In the genomic region with DNA sequence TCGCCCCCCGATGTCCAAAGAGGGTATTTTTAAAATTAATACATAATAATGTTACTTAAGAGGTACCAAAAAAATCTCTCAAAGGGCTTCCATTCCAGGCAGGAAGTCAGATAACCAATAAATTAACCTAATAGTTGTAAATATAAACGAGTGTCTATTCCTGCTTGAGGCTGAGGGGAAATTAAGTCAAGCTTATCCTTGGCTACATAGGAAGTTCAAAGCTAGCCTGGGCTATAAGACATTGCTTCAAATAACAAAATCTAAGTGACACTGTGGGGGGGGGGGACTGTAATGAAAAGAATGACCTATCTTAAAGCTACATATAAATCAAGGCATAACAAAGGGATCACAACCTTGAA, we compare ENCODE assay signal across 7 mouse cellular contexts. TPM values are rescaled to one million over a fixed set of nuclear protein-coding genes. Genes with fewer than 3 reads are reported as not detected.
DNase-seq lines count a peak whose midpoint lies in the region; ATAC-seq lines count a peak whose summit lies in the region.

No protein-coding gene starts in this region.

- no peak for ATAC-seq in lung, embryonic 15.5 days (ENCODE audit: borderline replicate concordance, extremely low read depth, low FRiP score, low TSS enrichment)
- ATAC-seq in forebrain, embryonic 11.5 days (replicated peaks; ENCODE audit: low FRiP score), result 0 out of 2 replicates have a peak, but pooled peaks have one; percentile 11
- no peak for ATAC-seq in limb, embryonic 11.5 days (ENCODE audit: insufficient number of reproducible peaks, low FRiP score, low TSS enrichment, low read depth)
- no peak for ATAC-seq in neural tube, embryonic 15.5 days (ENCODE audit: low FRiP score)

- no peaks in the 10 kb centered on the region for H3K36me3 ChIP-seq in lung, embryonic 15.5 days
- no peaks in the 10 kb centered on the region for H3K36me3 ChIP-seq in forebrain, embryonic 11.5 days (ENCODE audit: control insufficient read depth, insufficient read depth, low read length)
- no peaks in the 10 kb centered on the region for H3K36me3 ChIP-seq in limb, embryonic 11.5 days (ENCODE audit: control insufficient read depth, insufficient read depth, low read length)
- H3K36me3 ChIP-seq in neural tube, embryonic 15.5 days, result no peaks in the 10 kb centered on the region

- H3K9me3 ChIP-seq in lung, embryonic 15.5 days, result no peaks in the 10 kb centered on the region
- no peaks in the 10 kb centered on the region for H3K9me3 ChIP-seq in forebrain, embryonic 11.5 days (ENCODE audit: control insufficient read depth, low read length)
- no peaks in the 10 kb centered on the region for H3K9me3 ChIP-seq in limb, embryonic 11.5 days (ENCODE audit: control insufficient read depth, low read length)
- no peaks in the 10 kb centered on the region for H3K9me3 ChIP-seq in neural tube, embryonic 15.5 days (replicated peaks)

- DNase-seq in lung, postnatal 25 days (ENCODE audit: low spot score), result no peak
- no peak for DNase-seq in forebrain, embryonic 11.5 days (ENCODE audit: low spot score)
- no peak for DNase-seq in limb, embryonic 11.5 days (ENCODE audit: low spot score)
- no peak for DNase-seq in adrenal gland, postnatal 25 days
- DNase-seq in right cerebral cortex, adult 2 months (ENCODE audit: low spot score in 2 of 2), result no peak

- H3K27ac ChIP-seq in lung, embryonic 15.5 days, result peak overlapping the region; percentile 93
- H3K27ac ChIP-seq in forebrain, embryonic 11.5 days (ENCODE audit: low read depth, low read length), result peak overlapping the region; percentile 92; the same call in 1 of the 2 replicates
- H3K27ac ChIP-seq in limb, embryonic 11.5 days (replicated peaks; ENCODE audit: low read depth, low read length), result no peak overlapping the region
- peak overlapping the region; percentile 97 for H3K27ac ChIP-seq in neural tube, embryonic 15.5 days (replicated peaks)

- WGBS in lung, embryonic 15.5 days, result 9% methylated on average over 3 of the region's 3 CpGs
- 22% methylated on average over 3 of the region's 3 CpGs for WGBS in forebrain, embryonic 11.5 days
- 11% methylated on average over 3 of the region's 3 CpGs for WGBS in limb, embryonic 11.5 days
- 13% methylated on average over 3 of the region's 3 CpGs for WGBS in neural tube, embryonic 15.5 days

- 0 out of 2 replicates have a peak, but pooled peaks cover 3% of the 10 kb centered on the region for H3K27me3 ChIP-seq in lung, embryonic 15.5 days
- H3K27me3 ChIP-seq in forebrain, embryonic 11.5 days (ENCODE audit: control insufficient read depth, insufficient read depth, low read length), result no peaks in the 10 kb centered on the region
- H3K27me3 ChIP-seq in limb, embryonic 11.5 days (ENCODE audit: control insufficient read depth, insufficient read depth, low read length), result no peaks in the 10 kb centered on the region
- no peaks in the 10 kb centered on the region for H3K27me3 ChIP-seq in neural tube, embryonic 15.5 days (replicated peaks)

- H3K9ac ChIP-seq in lung, embryonic 15.5 days, result no peak overlapping the region
- no peak overlapping the region for H3K9ac ChIP-seq in forebrain, embryonic 11.5 days (ENCODE audit: low read length)
- H3K9ac ChIP-seq in limb, embryonic 11.5 days (ENCODE audit: low read length), result no peak overlapping the region
- H3K9ac ChIP-seq in neural tube, embryonic 15.5 days (replicated peaks), result no peak overlapping the region

- H3K4me3 ChIP-seq in lung, embryonic 15.5 days, result peak overlapping the region; percentile 97
- H3K4me3 ChIP-seq in forebrain, embryonic 11.5 days (ENCODE audit: low read depth, low read length), result peak overlapping the region; percentile 96; the same call in 1 of the 2 replicates
- H3K4me3 ChIP-seq in limb, embryonic 11.5 days (ENCODE audit: low read depth, low read length), result peak overlapping the region; percentile 100; the same call in 1 of the 2 replicates
- H3K4me3 ChIP-seq in neural tube, embryonic 15.5 days (replicated peaks), result peak overlapping the region; percentile 73

- H3K4me2 ChIP-seq in lung, embryonic 15.5 days, result peak overlapping the region; percentile 52
- peak overlapping the region; percentile 43; the same call in 1 of the 2 replicates for H3K4me2 ChIP-seq in forebrain, embryonic 11.5 days (ENCODE audit: low read depth, low read length, severe bottlenecking)
- peak overlapping the region; percentile 70 for H3K4me2 ChIP-seq in limb, embryonic 11.5 days (ENCODE audit: low read depth, severe bottlenecking)
- H3K4me2 ChIP-seq in neural tube, embryonic 15.5 days, result peak overlapping the region; percentile 70

- peaks cover 19% of the 10 kb centered on the region for H3K4me1 ChIP-seq in lung, embryonic 15.5 days
- no peaks in the 10 kb centered on the region; the same call in 1 of the 2 replicates for H3K4me1 ChIP-seq in forebrain, embryonic 11.5 days (replicated peaks; ENCODE audit: control insufficient read depth, insufficient read depth, low read length)
- H3K4me1 ChIP-seq in limb, embryonic 11.5 days (ENCODE audit: control insufficient read depth, insufficient read depth, low read length), result peaks cover 5% of the 10 kb centered on the region; the same call in 1 of the 2 replicates
- H3K4me1 ChIP-seq in neural tube, embryonic 15.5 days, result peaks cover 31% of the 10 kb centered on the region

RNA-seq across cellular contexts. Expression of gene Gpatch8, which starts 0.5 kb away (rescaled TPM):
- polyA plus RNA-seq in lung, embryonic 15.5 days (2015; fragmentation: Nextera tagmentation; extraction: Ambion mirVana), result 44.6 and 49.7 TPM in 2 replicates
- 52.4 and 54.5 TPM in 2 replicates for polyA plus RNA-seq in forebrain, embryonic 11.5 days (2014; fragmentation: Nextera tagmentation; extraction: Ambion mirVana)
- polyA plus RNA-seq in limb, embryonic 11.5 days (2014; fragmentation: Nextera tagmentation; extraction: Ambion mirVana), result 52.9 and 55.0 TPM in 2 replicates
- polyA plus RNA-seq in neural tube, embryonic 15.5 days (2015; fragmentation: Nextera tagmentation; extraction: Ambion mirVana), result 68.2 and 71.6 TPM in 2 replicates
- total RNA-seq in adrenal gland, postnatal 25 days (2021), result 32.2 and 33.4 TPM in 2 replicates

RNA-seq across cellular contexts. Expression of gene Gm11627, which starts 22.6 kb away (rescaled TPM):
- 16.1 and 20.3 TPM in 2 replicates for polyA plus RNA-seq in lung, embryonic 15.5 days (2015; fragmentation: Nextera tagmentation; extraction: Ambion mirVana)
- 12.7 and 13.8 TPM in 2 replicates for polyA plus RNA-seq in forebrain, embryonic 11.5 days (2014; fragmentation: Nextera tagmentation; extraction: Ambion mirVana)
- 3.9 and 4.2 TPM in 2 replicates for polyA plus RNA-seq in limb, embryonic 11.5 days (2014; fragmentation: Nextera tagmentation; extraction: Ambion mirVana)
- polyA plus RNA-seq in neural tube, embryonic 15.5 days (2015; fragmentation: Nextera tagmentation; extraction: Ambion mirVana), result 6.6 and 7.1 TPM in 2 replicates
- not detected in 2 replicates for total RNA-seq in adrenal gland, postnatal 25 days (2021)

RNA-seq across cellular contexts. Expression of gene Fzd2, which starts 47.5 kb away (rescaled TPM):
- 35.9 and 38.1 TPM in 2 replicates for polyA plus RNA-seq in lung, embryonic 15.5 days (2015; fragmentation: Nextera tagmentation; extraction: Ambion mirVana)
- polyA plus RNA-seq in forebrain, embryonic 11.5 days (2014; fragmentation: Nextera tagmentation; extraction: Ambion mirVana), result 45.2 and 46.3 TPM in 2 replicates
- 57.2 and 57.4 TPM in 2 replicates for polyA plus RNA-seq in limb, embryonic 11.5 days (2014; fragmentation: Nextera tagmentation; extraction: Ambion mirVana)
- 8.0 and 10.8 TPM in 2 replicates for polyA plus RNA-seq in neural tube, embryonic 15.5 days (2015; fragmentation: Nextera tagmentation; extraction: Ambion mirVana)
- 3.8 and 4.9 TPM in 2 replicates for total RNA-seq in adrenal gland, postnatal 25 days (2021)
